Mouse (Mus musculus) right cerebral cortex, postnatal 36 days (tissue): Measurements from ENCODE around the gene Cog4.
A peak's percentile ranks its signal among the peaks of the same experiment; 100 is the strongest.
"Not testable (repeated sequence)": the region's sequence is repeated elsewhere in the genome, so short reads cannot be mapped to it uniquely, and the experiment has no call there.

ENCODE experiments used
- DNase-seq, 2 experiments: peaks; one replicate each; pipeline ENCODE4 v3.0.0; 2022; ENCODE audit warnings: low spot score in 2 of 2, mixed read lengths in 1 of 2

The Cog4 gene

GRCm38 (mm10) chr8:110889904-110890470 lies 43.6 kb downstream of the Cog4 start:
- no peak for DNase-seq

DNA sequence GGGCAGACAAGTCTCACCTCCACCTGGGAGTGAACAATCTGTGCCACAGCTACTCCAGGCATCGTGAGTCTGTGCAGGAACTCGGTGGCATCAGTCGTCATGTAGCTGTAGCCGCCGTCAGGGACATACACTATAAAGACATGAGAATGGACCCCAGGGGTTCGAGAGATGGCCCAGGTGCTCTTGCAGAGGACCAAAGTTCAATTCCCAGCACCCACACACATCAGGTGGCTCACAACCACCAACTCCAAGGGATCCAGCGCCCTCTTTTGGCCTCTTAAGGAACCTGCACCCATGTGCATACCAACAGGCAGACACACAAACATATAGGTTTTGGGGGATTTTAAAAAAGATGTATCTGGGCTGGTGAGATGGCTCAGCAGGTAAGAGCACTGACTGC lies 45.6 kb downstream of the Cog4 start:
- DNase-seq = no peak

DNA sequence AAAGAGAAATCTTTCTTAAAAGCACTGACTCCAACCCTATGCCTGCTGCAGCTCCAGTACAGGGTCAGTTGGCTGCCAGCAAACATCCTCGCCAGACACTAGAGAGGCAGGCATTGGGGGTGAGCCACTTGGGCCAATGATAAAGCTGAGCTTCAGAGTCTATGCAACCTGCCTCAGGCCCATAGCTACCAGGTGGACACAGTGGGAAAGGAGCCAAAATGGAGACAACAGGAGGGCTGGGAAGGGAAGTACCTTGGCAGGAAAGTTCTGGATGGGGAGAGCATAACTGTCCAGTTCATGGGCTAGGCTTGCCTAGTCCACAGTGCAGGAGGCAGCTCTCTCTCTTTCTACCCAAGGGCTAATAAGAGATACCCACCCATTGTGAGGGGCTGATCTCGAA lies 46.5 kb downstream of the Cog4 start:
- DNase-seq = no peak

- DNase-seq = no peak
These were observed 48.5 kb downstream of the Cog4 start for GRCm38 (mm10) chr8:110894851-110895250.

DNA sequence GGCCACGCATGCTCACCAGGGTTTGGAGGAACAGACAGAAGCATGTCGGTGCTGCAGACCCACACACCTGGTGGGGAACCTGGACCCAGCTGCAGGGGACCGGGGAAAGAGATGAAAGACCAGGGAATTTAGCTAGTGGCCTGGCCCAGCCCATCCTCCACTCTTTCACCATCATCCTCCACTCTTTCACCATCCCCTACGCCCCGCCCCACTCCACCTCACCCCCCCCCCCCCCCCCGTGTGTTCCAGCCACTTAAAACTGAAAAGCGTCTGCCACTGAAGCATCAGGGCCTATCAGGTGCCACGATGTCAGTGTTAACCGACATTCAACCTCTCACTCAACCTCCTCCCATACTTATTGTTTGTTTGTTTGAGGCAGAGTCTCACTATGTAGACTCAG lies 48.9 kb downstream of the Cog4 start:
- no peak for DNase-seq

GRCm38 (mm10) chr8:110895812-110896211 lies 49.4 kb downstream of the Cog4 start:
- DNase-seq = no peak

- no peak for DNase-seq
These were observed 51.1 kb downstream of the Cog4 start for GRCm38 (mm10) chr8:110897495-110897894.

DNA sequence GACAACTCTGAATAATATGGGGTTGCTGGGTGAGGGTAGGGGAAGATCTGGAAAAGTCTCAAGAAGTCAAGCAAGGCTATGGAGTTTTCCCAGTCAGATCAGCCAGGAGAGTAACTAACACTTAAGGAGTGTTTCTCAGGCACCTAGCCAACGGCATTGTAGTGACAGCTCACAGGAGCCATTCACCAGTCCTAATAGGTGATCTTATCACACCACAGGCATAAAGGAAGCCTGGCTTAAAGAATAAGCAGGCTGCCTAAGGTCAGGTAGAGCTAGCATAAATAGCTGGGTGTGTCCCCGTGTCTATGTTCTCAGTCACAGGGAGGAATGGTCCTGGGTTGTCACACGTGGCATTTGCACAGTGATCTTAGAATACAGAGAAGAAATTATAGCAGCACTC lies 54.7 kb downstream of the Cog4 start:
- no peak for DNase-seq

DNA sequence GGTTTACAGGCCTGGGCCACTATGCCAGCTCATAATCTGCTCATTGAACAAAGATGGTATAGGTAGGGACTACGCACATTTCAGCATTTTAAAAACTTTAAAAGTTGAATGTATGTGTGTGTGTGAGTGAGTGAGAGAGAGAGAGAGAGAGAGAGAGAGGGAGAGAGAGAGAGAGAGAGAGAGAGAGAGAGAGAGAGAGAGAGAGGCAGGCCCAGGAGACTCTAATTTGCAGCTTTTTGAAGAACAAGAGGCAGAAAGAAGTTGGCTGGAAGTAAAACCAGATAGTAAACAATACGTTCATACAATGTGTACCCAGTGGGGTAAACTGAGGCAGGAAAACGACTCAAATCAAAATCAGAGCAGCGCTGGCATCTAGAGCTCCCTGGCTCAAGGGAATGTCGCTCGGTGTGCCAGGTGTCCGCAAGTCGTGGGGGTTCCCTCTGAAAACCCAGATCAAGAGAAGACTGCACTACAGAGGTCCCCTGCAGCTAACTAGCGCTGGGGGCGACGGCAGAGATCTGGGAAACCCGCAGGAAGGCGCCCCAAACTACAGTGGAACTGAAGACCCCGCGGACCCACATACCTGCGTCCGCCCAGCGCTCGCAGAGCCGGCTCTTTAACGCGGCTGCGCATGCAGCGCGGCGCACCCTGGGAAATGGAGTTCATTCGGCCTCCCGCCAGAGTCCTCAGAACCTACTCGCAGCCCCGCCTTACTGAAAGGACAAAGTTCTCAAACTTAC lies 55.6 kb downstream of the Cog4 start, which contains the start of gene Fuk:
TSS of gene Fuk (minus strand) at position 650 of the 740 bp plus-strand sequence.
- DNase-seq = peak; percentile 74 to 75

GRCm38 (mm10) chr8:110902579-110902965 lies 56.2 kb downstream of the Cog4 start:
- no peak for DNase-seq

- no peak for DNase-seq
These were observed 59.0 kb downstream of the Cog4 start for GRCm38 (mm10) chr8:110905404-110905803.

DNA sequence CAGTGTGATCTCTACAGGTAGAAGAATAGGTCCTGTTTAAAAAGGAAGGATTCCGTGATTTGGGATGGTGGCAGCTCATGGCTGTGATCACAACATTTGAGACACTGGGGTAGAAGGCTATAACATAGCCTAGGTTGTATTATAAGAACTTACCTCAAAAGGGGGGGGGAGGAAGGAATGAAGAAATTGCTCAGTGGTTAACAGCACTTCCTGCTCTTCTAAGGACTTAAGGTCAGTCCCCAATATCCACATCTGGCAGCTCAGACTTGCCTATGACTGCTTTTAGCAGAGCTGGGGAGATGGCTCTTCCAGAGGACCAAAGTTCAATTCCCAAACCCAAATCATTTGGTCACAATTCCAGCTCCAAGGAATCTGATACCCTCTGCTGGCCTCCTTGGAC lies 60.3 kb downstream of the Cog4 start:
- DNase-seq = no peak

GRCm38 (mm10) chr8:110909850-110910249 lies 63.5 kb downstream of the Cog4 start:
- DNase-seq = not testable (repeated sequence)

GRCm38 (mm10) chr8:110911576-110912570 lies 65.5 kb downstream of the Cog4 start:
- DNase-seq = no peak

- no peak for DNase-seq
These were observed 71.0 kb downstream of the Cog4 start for GRCm38 (mm10) chr8:110917415-110917814.

DNA sequence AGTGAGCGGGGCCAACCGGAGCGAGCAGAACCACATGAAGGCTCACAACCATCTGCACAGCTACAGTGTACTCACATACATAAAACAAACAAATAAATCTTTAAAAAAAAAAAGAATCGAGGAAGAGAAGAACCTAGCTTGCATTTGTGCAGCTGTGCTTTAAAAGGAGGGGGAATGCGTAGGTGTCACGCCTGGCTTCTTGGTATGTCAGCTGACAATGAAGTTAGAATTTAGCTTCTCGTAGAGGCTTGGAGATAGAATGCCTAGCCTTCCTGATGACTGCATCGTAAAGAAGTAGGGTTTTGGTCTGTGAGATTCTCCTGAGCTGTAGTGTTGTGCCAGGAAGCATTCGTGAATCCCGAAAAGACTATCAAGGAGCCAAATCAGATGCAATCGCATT lies 71.6 kb downstream of the Cog4 start:
- no peak for DNase-seq

- no peak for DNase-seq
These were observed 72.1 kb downstream of the Cog4 start for GRCm38 (mm10) chr8:110918460-110918859.

- peak; percentile 89 to 94 for DNase-seq
These were observed 73.1 kb downstream of the Cog4 start, which contains the start of gene St3gal2 for GRCm38 (mm10) chr8:110919341-110920031. Gene St3gal2 (plus strand): TSS chr8:110919922.

GRCm38 (mm10) chr8:110920032-110920772 lies 73.8 kb downstream of the Cog4 start:
- DNase-seq = peak; percentile 39 to 46

DNA sequence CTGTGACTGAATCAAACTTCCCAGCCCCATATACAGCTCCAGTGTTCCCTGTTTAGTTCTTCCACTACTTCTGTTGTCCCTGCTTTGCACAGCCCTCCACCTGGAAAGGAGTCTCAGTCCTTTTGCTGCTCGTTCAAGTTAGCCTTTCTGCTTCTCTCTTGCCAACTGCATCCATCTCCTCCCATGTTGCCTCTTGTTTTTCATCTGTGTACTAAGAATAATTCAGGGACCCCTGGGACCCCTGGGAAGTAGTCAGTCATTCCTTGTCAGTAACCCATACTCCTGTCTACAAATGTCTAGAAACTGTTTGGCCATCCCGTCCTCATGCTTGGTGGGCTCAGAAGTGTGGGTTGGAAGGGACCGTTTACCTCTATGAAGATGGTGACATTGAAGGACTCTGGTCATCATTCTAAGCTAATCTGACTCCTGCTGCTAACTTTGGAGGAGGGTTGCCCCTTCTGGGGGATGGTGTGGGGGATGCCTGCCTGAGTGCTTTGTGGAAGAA lies 74.4 kb downstream of the Cog4 start:
- DNase-seq = no peak
